Mouse (Mus musculus) urinary bladder, postnatal 36 days (tissue): ENCODE data around the gene Igsf9.

Experiments
- DNase-seq, 2 experiments: peaks; one replicate each; pipeline ENCODE4 v3.0.0; 2022; ENCODE audit warnings: low spot score in 2 of 2, mixed read lengths in 1 of 2

Igsf9 gene

GRCm38 (mm10) chr1:172481540-172482280 lies at the start of gene Igsf9:
TSS of gene Igsf9 (plus strand) at chr1:172481788.
- peak; percentile 84 to 88 for DNase-seq

GRCm38 (mm10) chr1:172431836-172432586 lies 49.6 kb upstream of the Igsf9 start:
- DNase-seq: peak in 1 of 2 experiments; percentile 46

- DNase-seq: no peak
These were observed 49.0 kb upstream of the Igsf9 start for GRCm38 (mm10) chr1:172432587-172432955.

- DNase-seq: no peak
These were observed 48.4 kb upstream of the Igsf9 start for GRCm38 (mm10) chr1:172433012-172433850.

GRCm38 (mm10) chr1:172433851-172434165 lies 47.8 kb upstream of the Igsf9 start:
- no peak for DNase-seq

- no peak for DNase-seq
These were observed 44.8 kb upstream of the Igsf9 start for GRCm38 (mm10) chr1:172436785-172437184.

- no peak for DNase-seq
These were observed 43.0 kb upstream of the Igsf9 start for GRCm38 (mm10) chr1:172438621-172439020.

- DNase-seq: no peak
These were observed 41.1 kb upstream of the Igsf9 start for GRCm38 (mm10) chr1:172440521-172440920.

- peak in 1 of 2 experiments; percentile 24 for DNase-seq
These were observed 39.6 kb upstream of the Igsf9 start for GRCm38 (mm10) chr1:172441935-172442445.

GRCm38 (mm10) chr1:172450226-172450625 lies 31.4 kb upstream of the Igsf9 start:
- no peak for DNase-seq

- DNase-seq: no peak
These were observed 30.6 kb upstream of the Igsf9 start for GRCm38 (mm10) chr1:172450848-172451470.

- DNase-seq: no peak
These were observed 28.7 kb upstream of the Igsf9 start for GRCm38 (mm10) chr1:172452911-172453310.

GRCm38 (mm10) chr1:172453810-172454209 lies 27.8 kb upstream of the Igsf9 start:
- DNase-seq: no peak

- DNase-seq: no peak
These were observed 26.2 kb upstream of the Igsf9 start for GRCm38 (mm10) chr1:172455416-172455815.

- DNase-seq: peak in 1 of 2 experiments; percentile 27
These were observed 25.4 kb upstream of the Igsf9 start for GRCm38 (mm10) chr1:172456001-172456677.

- no peak for DNase-seq
These were observed 24.4 kb upstream of the Igsf9 start for GRCm38 (mm10) chr1:172457196-172457595.

- DNase-seq: no peak
These were observed 23.5 kb upstream of the Igsf9 start for GRCm38 (mm10) chr1:172458041-172458440.

GRCm38 (mm10) chr1:172461602-172462001 lies 20.0 kb upstream of the Igsf9 start:
- DNase-seq: no peak

GRCm38 (mm10) chr1:172462534-172462933 lies 19.1 kb upstream of the Igsf9 start:
- DNase-seq: no peak

GRCm38 (mm10) chr1:172463387-172464333 lies 17.9 kb upstream of the Igsf9 start:
- DNase-seq: no peak
